ENCODE assay signal across 18 mouse cellular contexts in genomic region chr19:34444785-34445184, GRCm38 (mm10). TPM values are rescaled to one million over a fixed set of nuclear protein-coding genes. Genes with fewer than 3 reads are reported as not detected.
DNase-seq lines count a peak whose midpoint lies in the region; ATAC-seq and TF ChIP-seq lines count a peak whose summit lies in the region.
"Had no signal": no experiment of that assay in that cellular context is flagged by ENCODE, and none has a peak within 500 bp of the region (broad histone marks: within the 10 kb centered on the region; RNA-seq: fewer than 3 reads in every experiment).

No protein-coding gene starts in this region.

- H3K27me3 ChIP-seq in embryonic facial prominence, embryonic 15.5 days = no peaks in the 10 kb centered on the region
- no peaks in the 10 kb centered on the region for H3K27me3 ChIP-seq in embryonic facial prominence, embryonic 10.5 days (replicated peaks; ENCODE audit: low read depth, poor library complexity, severe bottlenecking)
- H3K27me3 ChIP-seq in liver, adult 2 months (ENCODE audit: control insufficient read depth, insufficient read depth, low read length) = no peaks in the 10 kb centered on the region
- no peaks in the 10 kb centered on the region for H3K27me3 ChIP-seq in liver, embryonic 12.5 days (replicated peaks)
- H3K27me3 ChIP-seq in C2C12 (ENCODE audit: control insufficient read depth, insufficient read depth, insufficient read length) = no peaks in the 10 kb centered on the region
- H3K27me3 ChIP-seq: forebrain, embryonic 12.5 days; hindbrain, embryonic 13.5 days; neural tube, embryonic 13.5 days had no signal

- no peaks in the 10 kb centered on the region for H3K36me3 ChIP-seq in embryonic facial prominence, embryonic 15.5 days
- H3K36me3 ChIP-seq in embryonic facial prominence, embryonic 10.5 days (replicated peaks) = no peaks in the 10 kb centered on the region
- no peaks in the 10 kb centered on the region for H3K36me3 ChIP-seq in liver, adult 2 months (ENCODE audit: control insufficient read depth, insufficient read depth, low read length)
- no peaks in the 10 kb centered on the region for H3K36me3 ChIP-seq in liver, embryonic 12.5 days
- no peaks in the 10 kb centered on the region for H3K36me3 ChIP-seq in C2C12 (ENCODE audit: control insufficient read depth, insufficient read depth)
- H3K36me3 ChIP-seq: forebrain, embryonic 12.5 days; heart, embryonic 10.5 days; hindbrain, embryonic 13.5 days; midbrain, embryonic 10.5 days; neural tube, embryonic 13.5 days had no signal

- 81% methylated on average over 3 of the region's 3 CpGs for WGBS in embryonic facial prominence, embryonic 15.5 days
- 87% methylated on average over 3 of the region's 3 CpGs for WGBS in embryonic facial prominence, embryonic 10.5 days
- 47% methylated on average over 3 of the region's 3 CpGs for WGBS in liver, adult 2 months
- WGBS in liver, embryonic 12.5 days (ENCODE audit: insufficient replicate concordance) = 41% methylated on average over 3 of the region's 3 CpGs

- no peak overlapping the region for H3K4me2 ChIP-seq in embryonic facial prominence, embryonic 15.5 days (replicated peaks)
- no peak overlapping the region for H3K4me2 ChIP-seq in liver, embryonic 12.5 days
- H3K4me2 ChIP-seq: forebrain, embryonic 12.5 days; hindbrain, embryonic 13.5 days; neural tube, embryonic 13.5 days had no signal

- no peak overlapping the region for H3ac ChIP-seq in C2C12 (ENCODE audit: control insufficient read depth, insufficient read length, low read depth)

- no peaks in the 10 kb centered on the region for H3K9me3 ChIP-seq in embryonic facial prominence, embryonic 15.5 days (replicated peaks)
- no peaks in the 10 kb centered on the region for H3K9me3 ChIP-seq in embryonic facial prominence, embryonic 10.5 days
- no peaks in the 10 kb centered on the region for H3K9me3 ChIP-seq in liver, embryonic 12.5 days (replicated peaks)
- H3K9me3 ChIP-seq: forebrain, embryonic 12.5 days; heart, embryonic 10.5 days; hindbrain, embryonic 13.5 days; midbrain, embryonic 10.5 days; neural tube, embryonic 13.5 days had no signal

- DNase-seq in embryonic facial prominence, embryonic 10.5 days (ENCODE audit: low spot score) = no peak
- DNase-seq in liver, adult 2 months (ENCODE audit: extremely low read depth, low read depth, low spot score) = peak; percentile 42
- peak; percentile 57 for DNase-seq in lung, postnatal 25 days (ENCODE audit: low spot score)
- no peak for DNase-seq in thymus, postnatal 14 days
- no peak for DNase-seq in left cerebral cortex, postnatal 25 days (ENCODE audit: low spot score in 2 of 2)
- DNase-seq: adrenal gland, postnatal 25 days; cerebellum, adult 9-10 months; gastrocnemius, postnatal 14 days; kidney, adult 9 months had no signal

- no peak for ATAC-seq in embryonic facial prominence, embryonic 15.5 days (ENCODE audit: insufficient number of reproducible peaks, low FRiP score, low TSS enrichment, low read depth)
- no peak for ATAC-seq in liver, embryonic 12.5 days

- H3K4me3 ChIP-seq in embryonic facial prominence, embryonic 15.5 days (replicated peaks) = no peak overlapping the region
- H3K4me3 ChIP-seq in embryonic facial prominence, embryonic 10.5 days = no peak overlapping the region
- H3K4me3 ChIP-seq in liver, adult 2 months (ENCODE audit: insufficient read depth, low read depth, low read length) = no peak overlapping the region
- H3K4me3 ChIP-seq in liver, embryonic 12.5 days = no peak overlapping the region
- H3K4me3 ChIP-seq in C2C12 (ENCODE audit: insufficient read depth, poor library complexity, severe bottlenecking) = no peak overlapping the region
- H3K4me3 ChIP-seq: forebrain, embryonic 12.5 days; heart, embryonic 10.5 days; hindbrain, embryonic 13.5 days; midbrain, embryonic 10.5 days; neural tube, embryonic 13.5 days had no signal

- no peak for TF ChIP-seq POLR2A in liver, adult 2 months (IDR thresholded peaks at IDR 0.05; ENCODE audit: extremely low read depth, insufficient read depth, low read length)

- peak overlapping the region; percentile 34; the same call in 1 of the 2 replicates for H3K27ac ChIP-seq in embryonic facial prominence, embryonic 15.5 days (replicated peaks)
- H3K27ac ChIP-seq in embryonic facial prominence, embryonic 10.5 days (replicated peaks) = no peak overlapping the region
- H3K27ac ChIP-seq in liver, adult 2 months (replicated peaks; ENCODE audit: insufficient read depth, low read depth, low read length) = no peak overlapping the region
- no peak overlapping the region for H3K27ac ChIP-seq in liver, embryonic 12.5 days
- H3K27ac ChIP-seq: forebrain, embryonic 12.5 days; heart, embryonic 10.5 days; hindbrain, embryonic 13.5 days; liver, embryonic 14.5 days; midbrain, embryonic 10.5 days; neural tube, embryonic 13.5 days had no signal

- TF ChIP-seq CTCF in liver, adult 2 months (IDR thresholded peaks at IDR 0.05; ENCODE audit: low read depth, low read length) = no peak
- no peak for TF ChIP-seq CTCF in C2C12 (IDR thresholded peaks at IDR 0.05; ENCODE audit: control insufficient read depth, insufficient read depth, insufficient read length)

- no peaks in the 10 kb centered on the region for H3K79me3 ChIP-seq in C2C12 (ENCODE audit: low read depth)

- intact Hi-C loops in left cerebral cortex, postnatal 25 days (cut with DNase I) = no loop called here

- no peak overlapping the region for H3K9ac ChIP-seq in embryonic facial prominence, embryonic 15.5 days
- no peak overlapping the region for H3K9ac ChIP-seq in liver, adult 2 months (ENCODE audit: low read depth, low read length)
- no peak overlapping the region for H3K9ac ChIP-seq in liver, embryonic 12.5 days
- H3K9ac ChIP-seq: forebrain, embryonic 12.5 days; hindbrain, embryonic 13.5 days; liver, embryonic 14.5 days; neural tube, embryonic 13.5 days had no signal

- 0 out of 2 replicates have a peak, but pooled peaks cover 5% of the 10 kb centered on the region for H3K4me1 ChIP-seq in embryonic facial prominence, embryonic 15.5 days
- 0 out of 2 replicates have a peak, but pooled peaks cover 3% of the 10 kb centered on the region for H3K4me1 ChIP-seq in embryonic facial prominence, embryonic 10.5 days
- H3K4me1 ChIP-seq in liver, adult 2 months (ENCODE audit: control insufficient read depth, insufficient read depth, low read length) = no peaks in the 10 kb centered on the region; the same call in 1 of the 2 replicates
- H3K4me1 ChIP-seq in liver, embryonic 12.5 days = 0 out of 2 replicates have a peak, but pooled peaks cover 3% of the 10 kb centered on the region
- H3K4me1 ChIP-seq: forebrain, embryonic 12.5 days; hindbrain, embryonic 13.5 days; midbrain, embryonic 10.5 days; neural tube, embryonic 13.5 days had no signal

- no peaks in the 10 kb centered on the region for H3K79me2 ChIP-seq in liver, adult 2 months (ENCODE audit: control insufficient read depth, insufficient read depth, low read length)
- H3K79me2 ChIP-seq in C2C12 (ENCODE audit: control insufficient read depth, insufficient read depth) = no peaks in the 10 kb centered on the region

TF ChIP-seq in C2C12, 6 proteins besides CTCF, POLR2A, EP300 and RAD21:
- no peak for TF ChIP-seq MYOD1 (IDR thresholded peaks at IDR 0.05; ENCODE audit: control insufficient read depth, insufficient read length, low read depth)
- no peak for TF ChIP-seq FOSL1 (IDR thresholded peaks at IDR 0.05; ENCODE audit: insufficient read depth, low read length, poor library complexity, severe bottlenecking)
- no peak for TF ChIP-seq MAX (IDR thresholded peaks at IDR 0.05)
- TF ChIP-seq CEBPB (IDR thresholded peaks at IDR 0.05; ENCODE audit: low read depth) = peak; percentile 23

RNA-seq across cellular contexts. Expression of gene Ch25h, which starts 30.2 kb away (rescaled TPM):
- 11.2 and 13.6 TPM in 2 replicates for polyA plus RNA-seq in embryonic facial prominence, embryonic 15.5 days (2015; fragmentation: Nextera tagmentation; extraction: Ambion mirVana)
- polyA plus RNA-seq in embryonic facial prominence, embryonic 10.5 days (2016; fragmentation: Nextera tagmentation; extraction: Ambion mirVana) = 0.25 and 0.72 TPM in 2 replicates
- total RNA-seq in liver, adult 2 months (2014; rRNA removed) = 0.34 TPM in 1 of 2 replicates, not detected in the other
- polyA plus RNA-seq in liver, adult 2 months (2012; rRNA removed) = 0.09 and 0.22 TPM in 2 replicates
- 0.43 and 0.97 TPM in 2 replicates for polyA plus RNA-seq in liver, embryonic 12.5 days (2016; fragmentation: Nextera tagmentation; extraction: Ambion mirVana)
- 0.30 TPM for polyA plus RNA-seq in C2C12 (2012; fragmentation: generic; extraction: Trizol)
- total RNA-seq in left cerebral cortex, postnatal 25 days (2021) = under 1 TPM; 0.23 to 0.50 TPM
- total RNA-seq: gastrocnemius, postnatal 14 days had no signal

Comparison
In these comparisons a context has a peak if more than half of its experiments do, and no peak if none do; other contexts are left out.
1. DNase-seq: peak in liver, adult 2 months (single experiment) and lung, postnatal 25 days (single experiment); none in embryonic facial prominence, embryonic 10.5 days (single experiment), thymus, postnatal 14 days (single experiment) and left cerebral cortex, postnatal 25 days (0 of 2).